Mouse (Mus musculus): ENCODE results near the gene Hoxa11. TPM values are rescaled to one million over a fixed set of nuclear protein-coding genes. Genes with fewer than 3 reads are reported as not detected.
A peak's percentile ranks its signal among the peaks of the same experiment; 100 is the strongest.

The Hoxa11 gene
- total RNA-seq, 2 experiments from 2014 or later, result not detected

DNA sequence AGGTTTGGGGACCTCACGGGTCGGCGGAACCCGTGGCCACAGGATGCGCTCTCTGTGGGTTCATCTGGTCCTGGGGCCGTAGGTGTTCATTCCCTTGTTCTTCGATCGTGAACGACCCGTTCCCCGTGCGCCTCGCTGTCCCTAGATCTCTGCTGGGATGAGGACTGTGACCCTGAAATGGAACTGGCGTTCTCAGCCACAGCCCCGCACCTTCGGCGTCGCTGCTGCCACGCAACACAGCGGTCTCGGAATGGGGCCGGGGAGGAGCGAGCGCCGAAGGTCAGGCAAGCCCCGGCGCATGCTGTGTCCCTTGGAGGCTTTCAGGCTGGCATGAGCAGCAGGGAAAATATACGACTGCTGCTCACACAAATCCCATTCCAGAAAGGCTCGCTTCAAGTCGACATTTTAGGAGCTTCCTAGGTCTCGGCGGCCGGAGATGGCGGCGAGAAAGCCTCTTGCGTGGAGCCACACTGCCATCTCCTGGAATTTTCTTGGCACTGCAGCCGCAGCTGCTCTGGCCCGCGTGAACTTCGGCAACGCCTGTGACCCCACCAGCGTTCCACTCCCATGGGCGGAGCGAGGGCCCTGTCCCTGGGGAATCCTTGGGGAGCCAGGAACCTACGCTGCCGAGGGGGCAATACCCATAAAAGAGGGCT, 24.1 kb downstream of the Hoxa11 start, which contains the start of gene Hoxa7:
Hoxa7 (minus strand) TSS at position 518 of the 656 bp plus-strand sequence.
- DNase-seq (ENCODE audit: low spot score in 2 of 2), result peak; percentile 76 to 84

DNA sequence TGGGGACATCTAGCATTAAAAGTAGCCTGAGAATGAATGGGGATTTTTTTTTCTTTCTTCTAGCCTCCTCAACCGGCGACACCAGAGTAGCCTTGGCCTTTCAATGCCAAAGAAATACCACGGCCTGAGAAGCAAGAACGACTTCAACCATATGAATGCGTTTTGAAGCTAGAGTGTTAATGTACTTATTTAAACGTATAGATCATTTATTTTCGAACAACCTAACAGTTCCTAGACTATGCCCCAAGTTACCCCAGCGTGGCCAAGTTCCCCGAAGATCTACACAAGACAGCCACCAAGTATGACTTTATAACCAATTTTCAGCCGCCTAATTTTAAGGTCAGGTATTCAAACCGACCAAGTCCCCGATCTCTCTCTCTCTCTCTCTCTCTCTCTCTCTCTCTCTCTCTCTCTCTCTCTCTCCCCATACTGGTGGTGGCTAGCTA, 24.7 kb downstream of the Hoxa11 start:
- no peak for DNase-seq (ENCODE audit: low spot score in 2 of 2)

DNA sequence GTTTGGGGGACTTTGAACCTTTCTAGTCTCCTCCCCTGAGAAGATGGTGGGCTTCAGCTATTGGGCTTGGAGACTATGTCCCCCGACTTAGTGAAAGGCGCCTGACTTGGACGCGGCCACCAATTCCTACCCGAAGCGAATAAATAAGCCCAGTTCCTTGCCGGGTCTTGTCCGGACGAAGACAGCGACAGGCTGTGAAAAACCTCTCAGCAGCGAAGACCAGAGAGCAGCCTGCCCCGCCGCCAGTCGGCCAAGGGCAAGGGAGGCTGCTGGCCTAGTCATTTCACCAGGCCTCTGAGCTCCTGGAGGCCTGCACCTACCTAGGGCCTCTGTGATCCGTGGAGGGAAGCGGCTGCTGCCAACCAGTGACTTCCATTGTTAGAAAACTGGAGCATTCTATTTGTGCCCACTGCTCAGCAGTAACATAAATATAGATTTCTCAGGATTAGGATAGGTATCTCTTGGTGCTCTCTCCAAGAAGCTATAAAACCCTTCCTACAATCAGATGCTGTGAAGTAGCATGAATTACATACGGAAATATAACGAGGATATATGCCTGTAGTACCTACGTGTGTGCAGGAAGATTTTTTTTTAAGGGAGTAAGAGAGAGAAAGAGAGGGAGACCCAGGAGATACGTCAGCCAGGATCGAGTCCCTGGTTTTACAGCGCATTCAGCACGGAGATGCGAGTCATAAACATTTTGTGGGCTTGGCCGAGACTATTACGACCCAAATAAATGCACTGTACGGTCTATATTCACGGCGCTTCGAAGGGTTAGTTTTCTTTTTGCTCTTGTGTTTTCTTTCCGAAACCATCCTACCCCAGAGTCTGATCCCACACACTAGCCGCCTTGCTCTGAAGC, 25.4 kb downstream of the Hoxa11 start:
- no peak for DNase-seq (ENCODE audit: low spot score in 2 of 2)

DNA sequence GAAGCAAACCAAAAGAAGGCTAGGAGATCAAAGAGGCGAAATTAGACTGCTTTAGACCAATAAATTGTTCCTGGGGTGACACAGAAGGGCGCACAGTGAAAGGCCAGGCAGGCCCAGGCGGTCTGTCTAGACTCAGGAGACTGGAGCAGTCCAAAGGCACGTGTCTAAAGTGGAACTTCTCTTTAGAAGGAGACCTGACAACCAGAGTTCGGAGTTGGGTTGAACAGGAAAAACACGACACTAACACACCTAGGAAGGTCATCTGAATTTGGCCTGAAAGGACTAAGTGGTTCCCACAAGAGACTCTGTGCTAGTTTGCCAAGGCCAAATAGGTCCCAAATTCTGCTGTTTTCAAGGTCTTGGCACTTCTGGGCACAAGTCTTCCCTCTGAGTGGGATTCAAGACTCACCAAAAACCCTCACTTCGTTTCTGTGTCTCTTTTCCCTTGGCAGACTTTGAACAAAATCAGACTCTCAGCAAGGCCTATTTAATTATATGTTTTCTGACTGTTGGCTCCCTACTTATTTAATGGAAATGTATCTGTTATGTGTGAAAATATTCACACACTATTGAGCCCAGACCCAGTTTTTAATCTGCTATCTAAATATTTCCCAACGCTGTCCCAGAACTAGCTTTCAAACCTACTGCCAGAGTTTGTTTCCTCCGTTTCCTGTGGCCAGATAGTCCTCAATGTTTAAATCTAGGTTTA, 26.2 kb downstream of the Hoxa11 start:
- DNase-seq (ENCODE audit: low spot score in 2 of 2), result no peak

DNA sequence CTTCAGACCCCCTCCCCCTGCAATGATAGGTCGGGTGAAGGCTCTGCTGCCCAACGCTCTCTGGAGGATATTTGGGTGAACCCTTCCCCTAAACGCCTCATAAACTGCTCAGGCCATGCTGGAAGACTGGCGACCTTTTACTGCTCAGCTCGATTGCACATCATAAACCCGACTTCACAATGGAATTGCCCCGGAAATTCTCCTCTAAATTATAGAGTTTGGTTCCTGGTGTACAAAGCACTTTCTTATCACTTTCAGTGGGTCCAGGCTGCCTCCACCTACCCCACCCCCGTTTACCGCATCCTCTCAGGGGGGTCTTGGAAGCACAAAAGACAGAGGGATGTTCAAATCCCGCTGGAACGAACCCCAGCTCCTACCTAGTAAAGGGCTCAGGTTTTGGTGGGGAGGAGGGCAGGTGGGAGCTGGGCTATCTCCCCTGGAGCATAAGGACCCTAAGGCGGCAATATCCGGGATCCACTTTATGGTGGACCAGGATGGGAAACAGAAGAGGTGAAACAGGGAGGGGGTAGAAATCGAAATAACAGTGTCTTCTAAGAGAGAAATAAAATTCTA, 26.9 kb downstream of the Hoxa11 start:
- DNase-seq (ENCODE audit: low spot score in 2 of 2), result no peak

DNA sequence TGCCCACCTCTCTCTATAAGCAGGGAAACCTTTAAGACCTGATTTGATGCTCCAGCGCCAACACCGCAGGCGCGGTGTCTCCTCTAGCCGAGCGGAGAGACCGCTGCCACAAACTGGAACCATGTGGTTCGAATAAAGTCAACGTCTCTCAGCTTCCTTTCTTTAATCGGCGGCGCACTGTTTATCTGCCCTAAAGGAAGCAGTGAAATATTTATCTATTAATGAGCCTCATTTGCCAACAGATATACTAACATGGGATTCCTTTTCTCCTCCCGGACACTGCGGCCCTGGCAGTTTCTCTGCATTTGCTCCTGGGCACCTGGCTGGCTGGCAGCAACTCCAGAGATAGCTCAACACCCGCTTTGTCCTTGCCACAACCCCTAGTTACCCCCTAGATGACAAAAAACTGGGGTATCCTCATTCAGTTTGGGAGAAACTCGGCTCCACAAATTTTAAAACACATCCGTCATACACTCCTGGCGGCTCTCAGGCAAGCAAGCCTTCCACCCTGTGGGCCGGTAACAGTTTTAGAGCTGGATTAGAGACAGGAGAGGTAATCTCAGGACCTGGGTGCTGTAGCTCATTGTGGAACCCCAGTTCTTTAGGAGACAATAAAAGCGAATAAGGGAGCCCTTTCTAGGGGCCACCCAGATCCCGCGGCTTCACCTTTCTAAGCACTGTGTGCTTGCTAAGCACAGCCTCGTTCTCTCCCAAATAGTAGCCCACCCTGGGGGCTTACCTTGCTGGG, 27.5 kb downstream of the Hoxa11 start:
- no peak for DNase-seq (ENCODE audit: low spot score in 2 of 2)

DNA sequence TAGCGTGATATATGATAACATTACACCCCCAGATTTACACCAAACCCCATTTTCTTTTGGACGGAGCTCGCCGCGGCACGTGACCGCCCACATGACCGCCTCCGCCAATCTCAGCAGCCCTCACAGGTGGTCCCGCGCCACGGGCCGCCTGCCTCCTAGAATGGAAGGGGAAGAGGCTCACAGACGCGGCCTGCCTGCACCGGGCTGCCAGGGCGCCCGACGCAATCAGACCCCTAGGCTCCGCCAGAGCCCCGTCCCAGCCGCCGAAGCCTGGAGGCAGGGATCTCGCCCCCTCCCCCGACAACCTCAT, 28.2 kb downstream of the Hoxa11 start:
- no peak for DNase-seq (ENCODE audit: low spot score in 2 of 2)

DNA sequence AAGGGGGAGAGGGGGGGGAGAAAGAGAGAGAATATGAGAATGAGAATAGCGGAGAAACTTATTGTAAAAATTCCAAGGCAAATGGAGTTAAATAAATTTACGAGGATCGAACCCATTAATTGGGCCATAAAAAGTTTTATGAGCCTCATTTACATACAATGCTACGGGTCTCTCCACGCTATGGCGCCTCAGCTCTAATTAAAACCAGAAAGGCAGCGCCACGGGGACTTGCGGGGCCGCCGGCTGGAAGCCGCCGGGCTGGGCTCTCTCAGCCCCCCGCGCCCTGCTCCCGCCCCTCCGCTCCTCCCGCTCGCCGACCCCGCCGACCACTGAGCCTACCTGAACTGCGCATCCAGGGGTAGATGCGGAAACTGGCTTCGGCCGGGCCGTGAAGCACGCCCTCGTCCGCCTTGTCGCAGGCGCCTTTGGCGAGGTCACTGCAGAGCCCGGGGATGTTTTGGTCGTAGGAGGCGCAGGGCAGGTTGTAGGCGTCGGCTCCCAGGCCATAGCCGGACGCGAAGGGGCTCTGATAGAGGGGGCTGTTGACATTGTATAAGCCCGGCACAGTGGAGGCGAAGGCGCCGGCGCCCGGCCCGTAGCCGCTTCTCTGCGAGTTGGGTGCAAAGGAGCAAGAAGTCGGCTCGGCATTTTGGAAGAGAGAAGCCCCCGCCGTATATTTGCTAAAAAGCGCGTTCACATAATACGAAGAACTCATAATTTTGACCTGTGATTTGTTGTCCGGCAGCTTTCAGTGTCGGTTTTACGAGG, 28.7 kb downstream of the Hoxa11 start:
- DNase-seq (ENCODE audit: low spot score in 2 of 2), result no peak

DNA sequence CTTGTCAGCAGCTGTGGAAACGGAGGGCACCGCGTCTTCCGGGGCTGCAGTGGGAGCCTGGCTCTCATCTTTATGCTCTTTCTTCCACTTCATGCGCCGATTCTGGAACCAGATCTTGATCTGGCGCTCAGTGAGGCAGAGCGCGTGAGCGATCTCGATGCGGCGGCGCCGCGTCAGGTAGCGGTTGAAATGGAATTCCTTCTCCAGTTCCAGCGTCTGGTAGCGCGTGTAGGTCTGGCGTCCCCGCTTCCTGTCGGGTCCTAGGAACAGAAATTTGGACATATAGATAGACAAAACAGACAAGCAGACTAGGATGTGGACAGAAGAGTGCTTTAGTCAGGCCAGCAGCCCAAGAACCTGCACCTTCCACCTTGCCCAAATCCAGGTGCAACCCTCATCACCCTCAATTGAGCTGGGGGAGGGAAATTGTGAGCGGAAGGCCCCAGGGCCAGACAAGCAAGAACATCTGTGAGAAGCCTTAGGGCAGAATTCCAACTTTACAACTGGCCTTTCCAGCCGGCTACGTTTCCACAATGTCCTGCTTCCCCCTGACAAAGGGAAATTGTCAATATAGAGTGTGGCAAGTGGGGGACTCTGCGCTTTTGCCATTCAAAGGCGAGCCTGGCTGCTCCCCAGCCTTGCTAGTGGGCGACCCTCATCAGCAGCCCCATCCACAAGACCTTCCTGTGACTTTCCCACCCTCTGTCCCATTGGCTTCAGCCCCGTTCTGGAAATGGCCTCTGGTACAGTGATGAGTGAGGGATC, 29.7 kb downstream of the Hoxa11 start:
- DNase-seq (ENCODE audit: low spot score in 2 of 2), result no peak

DNA sequence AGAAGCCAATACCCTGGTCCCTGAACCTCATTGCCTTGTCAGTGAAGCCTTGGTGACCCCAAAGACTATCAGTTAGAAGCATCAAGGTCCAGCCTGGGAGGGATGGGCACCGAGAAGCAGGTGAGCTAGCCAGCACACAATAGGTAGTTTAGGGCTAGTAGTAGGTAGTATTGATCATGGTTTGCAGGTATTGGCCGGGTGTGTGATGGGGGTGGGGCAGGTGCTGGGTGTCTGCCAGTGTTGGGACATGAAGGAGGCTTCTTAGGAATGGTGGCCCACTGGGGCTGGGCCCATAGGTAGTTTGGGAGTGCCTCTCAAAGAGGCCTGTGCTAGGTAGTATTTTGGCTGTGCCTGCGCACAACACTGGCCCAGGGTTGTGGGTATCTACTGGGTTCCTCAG, 30.5 kb downstream of the Hoxa11 start:
- no peak for DNase-seq (ENCODE audit: low spot score in 2 of 2)

DNA sequence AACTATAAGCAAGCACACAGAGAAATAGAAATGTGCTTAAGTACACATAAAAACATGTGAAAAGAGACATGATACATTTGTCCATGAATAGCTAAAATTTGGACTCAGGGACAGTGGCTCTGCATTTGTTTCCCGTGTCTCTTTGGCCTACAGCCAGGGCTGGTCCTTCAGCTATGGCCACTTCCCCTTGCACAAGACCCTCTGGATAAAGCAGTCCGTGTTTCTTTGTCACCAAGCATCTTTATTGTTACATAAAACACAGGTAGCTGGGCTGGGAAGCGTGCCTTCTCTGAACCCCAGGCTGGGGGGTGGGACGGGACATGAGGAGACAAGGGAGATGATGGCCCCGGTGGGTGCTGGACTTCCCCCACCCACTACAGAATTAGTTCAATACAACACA, 31.3 kb downstream of the Hoxa11 start:
- DNase-seq (ENCODE audit: low spot score in 2 of 2), result no peak

DNA sequence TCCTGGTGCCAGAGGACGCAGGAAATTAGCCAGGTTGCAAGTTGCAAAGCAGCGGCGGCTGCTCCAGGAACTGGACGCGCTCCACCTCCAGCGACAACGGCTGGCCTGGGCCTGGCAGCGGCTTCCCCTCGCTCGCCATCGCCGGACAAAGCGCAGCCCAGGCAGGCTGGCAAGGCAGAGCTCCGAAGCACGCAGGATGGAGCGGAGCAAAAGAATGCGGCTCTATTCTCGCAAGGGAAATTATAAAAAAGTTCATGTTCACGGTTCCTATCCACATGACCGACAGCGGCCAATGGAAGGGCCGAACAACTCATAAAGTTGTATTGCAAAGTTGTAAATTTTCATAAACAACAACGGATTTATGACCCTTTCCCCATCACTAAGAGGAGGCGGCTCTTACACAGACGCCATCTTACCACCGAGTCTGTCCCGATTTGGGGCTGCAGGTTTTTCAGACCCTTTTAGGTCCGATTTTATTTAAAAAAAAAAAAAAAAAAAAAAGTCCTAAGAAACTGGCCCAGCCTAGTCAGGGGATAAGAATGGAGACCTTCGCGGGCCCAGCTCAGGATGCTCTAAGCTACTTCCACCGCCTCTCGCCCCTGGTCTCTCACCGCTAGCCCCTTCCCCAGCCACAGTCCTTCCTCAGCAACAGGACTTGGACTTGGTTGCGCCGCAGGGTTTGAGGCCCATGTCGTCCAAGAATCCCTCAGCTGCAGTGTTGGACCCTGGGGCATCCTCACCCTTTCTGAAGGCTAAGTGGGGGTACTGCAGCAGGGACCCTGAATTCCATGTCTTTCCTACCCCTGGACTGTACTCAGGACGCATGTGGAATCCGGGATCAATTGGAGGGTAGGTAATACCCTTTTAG, 32.3 kb downstream of the Hoxa11 start, which contains the start of the genes Hoxa3 and Gm28308:
Hoxa3 (minus strand) TSS at position 218 of the 868 bp plus-strand sequence.
Gm28308 (minus strand) TSS at position 221 of the 868 bp plus-strand sequence.
- DNase-seq (ENCODE audit: low spot score in 2 of 2), result no peak

DNA sequence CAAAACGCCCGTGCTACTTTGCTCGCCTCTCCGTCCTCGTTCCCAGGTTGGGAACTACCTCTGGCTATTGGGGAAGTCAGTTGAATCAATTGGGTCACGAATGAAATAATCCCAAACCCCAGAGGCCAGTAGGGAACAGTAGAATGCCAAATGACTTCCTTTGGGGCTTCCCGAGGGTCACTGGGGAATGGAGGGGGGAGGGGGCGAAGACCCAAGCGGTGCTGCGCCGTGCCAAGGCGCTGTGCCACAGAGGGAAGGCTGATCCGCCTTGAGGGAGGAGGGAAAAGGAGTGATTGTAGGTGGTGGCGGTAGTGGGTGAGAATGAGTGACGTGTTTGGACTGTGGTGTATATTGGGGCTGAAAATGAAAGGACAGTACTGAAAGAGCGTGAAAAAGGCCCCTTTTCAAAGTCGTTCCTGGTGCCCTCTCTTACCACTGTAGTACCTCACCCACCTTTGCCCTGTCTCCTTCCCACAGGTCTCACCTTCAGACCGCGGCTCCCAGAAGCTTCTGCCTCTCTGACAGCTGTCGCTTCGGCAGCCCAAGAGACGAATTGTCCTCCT, 33.0 kb downstream of the Hoxa11 start:
- no peak for DNase-seq (ENCODE audit: low spot score in 2 of 2)

DNA sequence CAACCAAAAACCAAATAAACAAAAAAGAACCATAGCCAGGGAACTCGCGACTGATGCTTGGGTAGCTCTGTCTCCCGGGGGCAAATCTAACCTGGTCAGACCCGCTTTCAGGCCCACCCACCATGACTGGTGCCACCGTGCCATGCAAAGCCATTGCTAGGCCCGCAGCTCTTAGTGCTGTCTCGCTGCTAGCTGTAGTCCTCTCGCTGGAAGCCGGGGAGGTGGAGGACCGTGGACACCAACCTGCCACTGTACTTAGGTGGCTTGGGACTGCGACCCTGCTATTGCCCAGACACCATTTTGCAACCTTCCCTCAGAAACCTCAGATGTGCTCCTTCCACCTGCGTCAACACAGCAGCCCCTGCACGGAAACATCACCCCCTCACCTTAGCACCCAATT, 33.6 kb downstream of the Hoxa11 start:
- DNase-seq (ENCODE audit: low spot score in 2 of 2), result no peak

DNA sequence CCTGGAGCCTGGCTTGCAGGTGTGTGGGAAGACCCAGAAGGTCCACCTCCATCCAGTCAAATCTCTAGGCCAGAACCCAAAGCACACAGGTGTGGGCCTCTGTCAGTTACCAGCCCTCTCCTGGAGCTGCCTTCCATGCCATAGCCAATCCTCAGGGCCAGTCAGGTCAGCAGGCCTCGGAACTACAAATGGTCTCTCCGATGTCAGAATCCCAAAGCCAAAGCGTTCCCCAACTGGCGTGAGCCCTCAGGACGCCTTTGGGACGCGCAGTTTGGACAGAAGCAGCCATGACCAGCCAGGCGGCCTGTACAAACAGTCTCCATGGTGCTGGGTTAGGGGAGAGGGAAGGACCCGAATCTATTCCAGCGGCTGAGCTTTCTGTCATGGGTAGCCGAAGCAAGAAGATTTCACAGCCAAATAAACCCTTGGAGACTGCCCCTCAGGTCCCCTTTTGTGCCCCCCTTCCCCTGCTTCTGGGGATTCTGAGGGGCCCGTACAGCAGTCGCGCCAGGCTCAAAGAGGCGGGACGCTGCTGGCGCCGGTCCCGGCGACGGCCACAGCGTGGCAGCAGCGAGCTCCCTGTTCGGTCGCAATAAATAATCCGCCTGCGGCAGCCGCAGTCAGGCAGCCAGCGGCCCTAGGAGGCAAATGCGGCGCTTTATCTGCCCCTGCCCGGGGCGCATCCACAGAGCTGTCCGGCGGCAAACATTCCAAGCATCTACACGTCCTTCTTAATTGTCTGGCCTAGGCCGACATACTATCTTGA, 34.3 kb downstream of the Hoxa11 start:
- peak in 1 of 2 experiments; percentile 60 for DNase-seq (ENCODE audit: low spot score in 2 of 2)

DNA sequence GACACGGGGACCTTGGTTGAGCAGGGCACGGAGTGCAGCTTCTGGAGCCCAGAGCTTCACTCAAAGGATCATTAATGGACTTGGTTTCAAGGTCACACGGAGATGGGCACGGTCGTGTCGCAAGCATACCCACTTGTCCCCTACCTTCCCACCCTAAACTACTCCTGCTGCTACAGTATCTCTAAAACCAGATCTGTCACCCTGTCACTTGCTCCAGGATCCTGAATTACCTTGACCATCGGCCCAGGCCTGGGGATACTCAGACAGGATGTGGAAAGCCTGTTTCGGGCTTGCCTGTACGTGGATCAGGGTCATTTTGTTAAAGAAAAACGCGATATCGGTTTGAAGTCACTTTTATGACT, 35.9 kb downstream of the Hoxa11 start:
- no peak for DNase-seq (ENCODE audit: low spot score in 2 of 2)
